Mouse (Mus musculus) 3134 (cell line): ENCODE results near the gene Celsr3.
A peak's percentile ranks its signal among the peaks of the same experiment; 100 is the strongest.

Experiments used
- DNase-seq: peaks from one replicate; pipeline ENCODE4 v3.0.0-alpha.2; 2011; ENCODE audit warnings: low spot score; ENCODE audit not compliant: insufficient read length; ENCODE audit errors: extremely low read depth

Gene Celsr3

DNA sequence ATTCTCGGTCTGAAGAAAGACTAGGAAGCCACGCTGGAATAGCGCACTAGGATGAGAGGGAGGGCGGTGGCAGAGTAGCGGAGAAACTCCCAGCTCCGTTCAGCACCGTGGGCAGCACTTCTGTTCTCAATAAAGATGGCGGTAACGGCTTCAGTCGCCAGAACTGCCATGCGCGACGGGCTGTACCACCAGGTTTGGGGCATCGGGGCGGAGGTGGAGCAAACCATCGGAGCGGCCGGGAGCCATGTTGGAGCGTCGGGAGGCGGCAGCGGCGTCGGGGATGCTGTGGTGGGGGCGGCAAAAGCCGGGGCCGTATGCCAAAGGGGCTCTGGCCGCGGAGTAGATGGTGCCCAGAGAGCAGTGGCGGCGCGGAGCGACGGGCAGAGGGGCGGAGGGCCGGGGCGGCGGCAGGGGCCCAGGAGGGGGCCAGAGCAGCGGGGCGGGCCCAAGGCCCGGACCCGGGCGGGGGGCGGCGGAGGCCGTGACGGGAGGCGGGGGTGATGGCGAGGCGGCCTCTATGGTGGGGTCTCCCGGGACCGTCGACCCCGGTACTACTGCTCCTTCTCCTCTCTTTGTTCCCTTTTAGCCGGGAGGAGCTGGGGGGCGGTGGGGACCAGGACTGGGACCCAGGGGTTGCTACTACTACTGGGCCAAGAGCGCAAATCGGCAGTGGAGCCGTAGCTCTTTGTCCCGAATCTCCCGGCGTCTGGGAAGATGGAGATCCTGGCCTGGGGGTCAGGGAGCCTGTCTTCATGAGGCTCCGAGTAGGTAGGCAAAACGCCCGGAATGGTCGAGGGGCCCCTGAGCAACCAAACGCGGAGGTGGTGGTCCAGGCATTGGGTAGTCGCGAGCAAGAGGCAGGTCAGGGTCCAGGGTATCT is at the start of gene Celsr3:
Celsr3 (plus strand) TSS at position 501 of the 880 bp plus-strand sequence.
- no peak for DNase-seq

DNA sequence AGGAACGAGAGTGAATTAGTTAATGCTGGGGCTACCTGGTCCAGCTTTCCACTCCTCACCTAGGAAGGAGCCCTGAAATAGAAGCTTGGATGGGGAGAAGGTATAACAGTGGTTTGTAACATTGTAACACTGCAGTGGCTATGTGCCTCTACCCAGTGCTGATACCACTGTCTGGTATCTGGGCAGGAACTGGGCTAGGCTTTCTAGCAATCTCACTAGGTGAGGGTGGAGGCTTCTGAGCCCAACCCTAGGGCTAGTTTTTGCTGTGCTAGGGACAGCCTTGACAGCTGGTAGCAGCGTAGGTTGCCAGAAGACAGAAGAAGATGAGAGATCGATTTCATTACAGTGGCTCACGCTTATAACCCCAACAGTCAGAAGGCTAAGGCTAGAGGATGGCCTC is 49.5 kb upstream of the Celsr3 start:
- DNase-seq, result no peak

DNA sequence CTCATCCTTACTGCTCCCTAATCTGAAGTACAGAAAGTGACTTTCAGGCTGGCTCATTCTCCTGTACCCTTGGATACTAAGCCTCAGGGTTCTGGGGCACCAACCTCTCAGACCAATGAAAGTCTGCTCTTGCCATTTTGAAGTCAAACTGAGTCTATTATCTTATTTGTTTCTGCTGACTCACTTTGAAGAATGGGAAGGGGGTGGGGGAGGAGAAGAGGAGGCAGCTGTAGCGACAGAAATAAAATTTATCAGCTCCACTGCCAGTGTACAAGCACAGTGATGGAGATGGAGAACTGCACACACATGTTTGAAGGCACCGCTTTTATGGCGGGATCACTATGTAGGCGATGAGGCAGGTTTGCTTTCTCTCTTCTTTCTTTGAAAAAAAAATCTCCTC is 48.8 kb upstream of the Celsr3 start:
- DNase-seq, result no peak

DNA sequence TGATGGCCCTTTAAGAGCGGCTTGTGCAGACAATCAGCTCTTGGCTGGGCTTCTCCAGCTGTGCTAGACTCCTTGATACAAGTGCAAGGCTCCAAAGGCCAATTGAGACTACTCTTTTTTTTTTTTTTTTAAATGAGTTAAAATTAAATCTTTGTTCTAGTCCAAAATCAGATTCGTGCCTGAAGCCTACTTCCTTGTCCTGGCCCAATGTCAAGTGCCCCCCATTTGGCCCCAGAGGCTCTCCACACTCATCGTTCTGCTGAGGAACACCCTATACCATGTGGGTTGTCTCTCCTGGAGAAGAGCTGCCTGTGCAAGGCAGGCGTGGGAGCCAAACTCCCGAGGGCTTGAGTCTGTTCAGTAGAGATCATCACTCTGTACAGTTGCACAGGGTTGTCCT is 45.2 kb upstream of the Celsr3 start:
- DNase-seq, result no peak

DNA sequence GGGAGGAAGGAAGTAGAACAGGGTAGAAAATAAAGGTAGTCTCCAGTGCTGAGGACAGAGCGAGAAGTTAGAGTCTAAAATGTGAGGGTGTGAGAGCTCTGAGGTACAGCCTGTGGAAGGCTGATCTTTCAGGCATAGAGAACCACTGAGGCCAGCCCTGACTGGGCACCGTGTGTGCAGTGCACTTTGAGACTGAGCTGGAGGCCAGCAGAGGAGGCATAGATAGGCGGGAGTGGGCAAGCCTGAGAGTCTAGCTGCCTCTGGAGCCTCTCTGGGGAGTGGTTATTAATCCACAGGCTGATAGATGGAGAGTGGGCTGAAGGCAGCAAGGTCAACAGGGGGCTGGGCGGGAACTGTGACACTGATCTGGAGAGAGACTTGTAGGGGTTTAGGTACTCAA is 44.2 kb upstream of the Celsr3 start:
- no peak for DNase-seq

DNA sequence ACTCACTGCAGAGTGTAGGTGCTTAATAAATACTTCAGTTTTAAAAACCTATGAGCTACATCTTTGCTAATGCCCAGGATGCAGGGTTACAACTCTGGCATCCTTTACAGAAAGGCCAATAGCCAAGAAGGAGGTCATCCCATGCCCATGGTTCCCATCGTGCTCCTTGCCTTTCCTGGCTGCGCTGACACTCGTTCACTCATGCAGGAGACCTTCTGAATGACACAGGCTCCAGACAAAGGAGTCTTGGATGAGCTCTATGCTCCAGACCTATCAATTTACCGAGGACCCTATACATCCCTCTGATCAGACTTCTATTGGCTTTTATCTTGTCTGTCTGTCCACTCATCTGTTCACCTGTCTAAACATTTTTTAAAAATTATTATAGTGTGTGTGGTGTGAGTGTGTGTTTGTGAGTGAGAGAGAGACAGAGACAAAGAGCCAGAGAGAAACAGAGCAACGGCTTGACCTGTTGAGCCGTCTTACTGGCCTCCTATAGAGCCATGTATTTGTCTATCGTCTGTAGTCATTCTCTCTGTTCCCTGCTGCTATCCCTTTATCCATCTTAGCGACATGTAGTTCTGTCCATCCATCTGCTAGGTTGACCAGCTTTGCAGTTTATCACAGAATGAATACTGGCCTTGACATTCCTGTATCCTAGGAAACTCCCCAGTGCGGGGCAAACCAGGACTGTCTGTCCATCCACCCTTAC is 43.1 kb upstream of the Celsr3 start:
- no peak for DNase-seq

DNA sequence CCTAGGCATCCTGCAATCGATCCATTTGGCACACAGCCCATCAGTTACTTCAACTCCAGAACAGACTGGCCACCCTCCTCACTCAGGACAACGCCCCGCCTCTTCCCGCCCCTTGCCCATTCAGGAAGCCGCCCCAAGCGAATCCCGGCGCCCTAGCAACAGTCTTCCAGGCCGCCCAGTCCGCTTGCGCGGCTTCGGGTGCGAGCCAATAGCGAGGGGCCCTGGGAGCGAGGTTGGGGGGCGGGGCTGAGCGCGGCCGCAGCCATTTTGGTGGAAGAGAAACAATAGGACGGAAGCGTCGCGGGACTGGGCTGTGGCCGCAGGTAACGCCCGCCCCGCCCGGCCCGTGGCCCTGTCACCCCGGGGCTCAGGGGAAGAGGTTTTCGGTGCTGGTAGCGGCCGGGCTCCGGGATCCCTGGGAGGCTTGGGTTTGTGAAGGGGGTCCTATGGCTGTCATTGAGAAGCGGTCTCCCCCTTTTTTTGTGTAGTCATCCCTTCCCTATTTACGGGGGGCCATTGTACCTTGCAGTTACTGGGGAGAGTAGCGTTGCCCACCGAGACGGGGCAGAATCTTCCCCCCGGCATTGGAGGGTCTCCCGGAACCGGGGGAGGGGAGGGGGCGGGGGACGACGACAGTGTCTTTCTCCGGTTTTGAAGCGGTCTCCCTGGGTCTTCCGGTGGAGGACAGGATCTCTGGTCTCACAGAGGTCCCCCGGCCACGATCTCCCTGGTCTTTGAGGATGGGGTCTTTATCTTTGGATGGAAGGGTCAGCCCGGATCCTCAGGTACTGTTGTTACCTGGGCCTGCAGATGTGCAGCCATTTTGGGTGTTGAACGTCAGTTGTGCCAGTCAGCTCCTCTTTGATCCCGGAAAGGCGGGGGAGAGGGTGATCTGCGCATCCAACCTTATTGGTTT is 42.3 kb upstream of the Celsr3 start, which contains the start of gene Ip6k2:
Ip6k2 (plus strand) TSS at position 249 of the 916 bp plus-strand sequence.
- peak; percentile 95 for DNase-seq

DNA sequence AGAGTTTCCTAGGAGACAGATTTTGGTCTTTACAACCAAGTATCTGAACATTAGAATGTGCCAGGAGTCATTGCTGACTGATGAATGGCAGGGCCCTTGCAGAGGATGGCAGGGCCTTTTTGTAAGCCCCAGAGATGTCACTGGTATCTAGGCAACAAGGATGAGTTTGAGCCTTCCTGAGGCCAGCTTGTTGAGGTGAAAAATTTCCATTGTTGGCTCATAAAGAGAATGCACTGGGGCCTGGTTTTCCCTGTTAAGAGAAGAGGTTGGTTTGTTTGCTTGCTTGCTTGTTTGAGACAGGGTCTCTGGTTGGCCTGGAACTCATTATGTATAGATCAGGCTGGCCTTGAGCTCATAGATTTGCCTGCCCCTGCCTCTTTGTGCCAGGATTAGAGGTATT is 40.7 kb upstream of the Celsr3 start:
- DNase-seq, result no peak

DNA sequence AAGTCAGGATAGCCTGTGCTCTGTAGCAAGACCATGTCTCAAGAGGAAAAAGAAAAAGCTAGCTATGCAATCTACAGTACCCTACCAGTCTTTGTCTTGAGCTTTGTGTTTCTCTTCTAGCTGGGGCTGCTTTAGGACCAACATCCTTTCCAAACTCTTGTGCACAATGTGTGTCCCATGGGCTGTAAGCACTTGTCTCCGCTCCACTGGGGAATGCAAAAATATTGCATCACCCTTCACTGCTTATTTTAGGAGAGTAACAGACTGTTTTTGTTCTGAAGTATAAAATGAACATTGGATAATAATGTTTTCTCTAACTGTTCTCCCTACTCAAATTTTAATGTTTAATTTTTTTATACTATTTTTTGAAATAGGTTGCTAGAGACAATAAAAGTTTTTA is 39.6 kb upstream of the Celsr3 start:
- no peak for DNase-seq

DNA sequence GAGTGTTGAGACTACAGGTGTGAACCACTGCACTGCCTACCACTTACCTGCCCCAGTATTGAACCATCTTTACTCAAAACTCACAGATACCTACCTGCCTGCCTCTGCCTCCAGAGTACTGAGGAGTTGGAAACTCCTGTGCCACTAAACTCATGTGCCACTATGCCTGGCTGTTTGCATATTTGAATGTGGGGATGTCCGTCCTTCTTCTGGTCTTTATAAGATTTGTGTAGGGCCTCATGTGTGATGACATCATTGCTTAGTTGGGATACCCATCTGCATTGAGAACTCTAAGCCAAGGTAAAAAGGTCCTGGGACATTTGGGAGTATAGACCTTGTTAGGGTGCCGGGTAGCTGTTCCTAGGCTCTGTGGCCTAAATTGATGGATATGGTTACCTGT is 39.0 kb upstream of the Celsr3 start:
- DNase-seq, result no peak

DNA sequence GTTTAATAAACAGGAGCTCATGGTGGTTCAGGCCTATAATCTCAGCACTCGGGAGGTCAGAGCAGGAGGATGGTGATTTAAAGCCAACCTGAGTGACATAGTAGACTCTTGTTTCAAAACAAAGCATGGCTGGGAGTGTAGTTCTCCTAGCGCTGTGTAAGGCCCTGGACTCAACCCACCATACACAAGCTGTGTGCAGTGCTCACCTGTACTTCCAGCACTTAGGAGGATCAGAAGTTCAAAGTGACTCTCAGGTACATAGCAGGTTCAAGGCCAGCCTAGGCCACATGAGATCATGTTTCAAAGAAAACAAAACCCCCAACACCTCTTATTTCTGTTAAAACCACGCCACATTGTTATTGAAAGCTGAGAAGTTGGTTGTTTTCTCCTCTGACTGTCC is 37.4 kb upstream of the Celsr3 start:
- no peak for DNase-seq

DNA sequence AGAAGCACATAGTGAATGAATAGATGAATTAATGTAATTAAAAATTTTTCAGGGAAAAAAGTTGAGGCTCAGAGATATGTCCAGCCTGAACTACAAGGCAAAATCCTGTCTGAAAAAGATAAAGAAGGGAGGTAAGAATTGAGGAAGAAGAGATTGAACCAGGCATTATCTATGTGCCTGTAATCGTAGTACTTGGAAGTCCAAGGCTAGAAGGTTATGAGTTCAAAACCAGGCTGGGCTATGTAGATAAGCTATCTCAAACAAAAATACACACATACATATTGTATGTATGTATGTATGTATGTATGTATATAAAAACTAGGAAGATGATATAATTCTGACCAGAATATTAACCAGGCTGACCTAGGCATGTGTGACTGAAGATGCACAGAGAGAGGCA is 33.8 kb upstream of the Celsr3 start:
- no peak for DNase-seq

DNA sequence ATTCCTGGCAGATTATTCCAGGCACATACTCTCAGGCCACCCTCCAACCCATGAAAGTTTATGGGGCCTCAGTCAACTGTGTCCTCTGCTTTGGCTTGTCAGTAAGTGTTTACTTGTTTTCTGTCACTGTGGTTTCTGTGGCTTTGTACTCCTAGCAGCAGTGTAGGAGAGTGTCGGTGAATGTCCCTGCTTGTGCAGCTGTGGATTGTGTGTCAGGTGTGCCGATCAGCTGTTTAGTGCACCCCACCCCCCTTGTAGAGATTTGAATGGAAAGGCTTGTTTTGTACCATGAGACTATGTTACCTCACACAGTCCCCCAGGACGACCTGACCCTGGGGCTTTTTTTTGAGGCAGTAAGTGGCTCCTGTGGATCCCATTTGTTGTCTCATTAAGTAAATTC is 33.4 kb upstream of the Celsr3 start:
- DNase-seq, result no peak

DNA sequence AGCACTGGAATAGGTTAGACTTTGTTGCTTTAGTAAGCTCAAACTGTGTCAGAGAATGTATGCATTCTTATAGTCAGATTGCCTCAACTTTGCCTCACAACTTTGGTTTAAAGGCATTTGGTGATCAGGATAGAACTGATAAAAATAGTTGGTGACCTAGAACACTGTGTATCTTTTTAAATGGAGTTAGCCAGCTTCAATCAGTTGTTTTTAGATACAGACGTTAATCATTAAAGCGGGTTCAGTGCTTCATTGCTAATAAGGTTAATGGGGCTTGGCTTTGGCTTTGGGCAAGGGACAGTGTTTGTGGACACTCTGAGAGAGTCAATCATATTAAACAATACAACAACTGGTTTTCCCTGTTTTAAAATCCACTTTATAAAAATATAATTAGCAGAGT is 30.8 kb upstream of the Celsr3 start:
- no peak for DNase-seq

DNA sequence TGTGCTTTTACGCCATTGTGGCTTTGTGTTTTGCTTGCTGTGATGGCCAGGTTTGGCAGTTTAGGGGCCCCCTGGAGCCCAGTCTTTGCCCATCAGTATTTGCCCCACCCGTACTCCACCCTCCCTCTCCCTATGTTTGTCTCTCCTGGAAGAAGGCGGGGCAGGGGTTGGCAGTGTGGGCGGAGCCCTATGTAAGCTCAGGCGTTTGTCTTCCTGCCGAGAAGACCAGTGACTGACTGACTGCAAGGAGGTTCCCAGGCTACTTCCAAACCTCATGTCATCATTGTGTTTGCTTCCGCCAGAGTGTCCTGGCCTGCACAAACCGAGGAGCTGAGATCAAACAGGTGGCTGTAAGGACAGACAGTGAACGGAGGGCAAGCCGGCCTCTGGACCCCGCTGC is 30.4 kb upstream of the Celsr3 start:
- peak; percentile 65 for DNase-seq

DNA sequence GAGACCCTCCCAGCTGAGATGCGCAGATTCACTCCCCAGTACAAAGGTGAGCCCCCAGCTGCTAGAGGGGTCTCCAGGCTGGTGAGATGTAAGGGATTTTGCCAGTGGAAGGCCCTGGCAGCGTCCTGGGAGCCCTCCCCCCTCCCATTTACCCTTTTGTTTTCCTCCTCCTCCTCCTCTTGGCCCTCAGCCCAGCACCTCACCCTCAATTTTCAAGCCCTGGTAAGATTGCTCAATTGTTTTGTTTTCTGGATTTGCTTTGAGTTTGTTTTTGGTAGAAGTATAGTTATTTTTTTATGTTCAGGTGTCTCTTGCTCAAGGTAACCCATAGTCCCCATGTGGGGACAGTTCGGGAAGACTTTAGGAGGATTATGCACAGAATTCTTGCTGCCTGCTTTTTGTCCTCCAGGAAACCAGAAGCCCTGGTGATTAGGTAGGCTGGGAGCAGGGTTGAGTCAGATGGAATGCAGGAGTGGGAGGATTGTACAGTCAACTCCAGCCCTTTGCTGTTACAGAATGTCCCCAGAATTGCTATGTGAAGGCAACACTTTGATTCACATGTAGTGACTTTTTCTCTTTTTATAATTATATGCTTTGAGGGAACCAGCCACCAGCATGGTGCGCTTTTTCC is 29.7 kb upstream of the Celsr3 start:
- peak; percentile 32 for DNase-seq

DNA sequence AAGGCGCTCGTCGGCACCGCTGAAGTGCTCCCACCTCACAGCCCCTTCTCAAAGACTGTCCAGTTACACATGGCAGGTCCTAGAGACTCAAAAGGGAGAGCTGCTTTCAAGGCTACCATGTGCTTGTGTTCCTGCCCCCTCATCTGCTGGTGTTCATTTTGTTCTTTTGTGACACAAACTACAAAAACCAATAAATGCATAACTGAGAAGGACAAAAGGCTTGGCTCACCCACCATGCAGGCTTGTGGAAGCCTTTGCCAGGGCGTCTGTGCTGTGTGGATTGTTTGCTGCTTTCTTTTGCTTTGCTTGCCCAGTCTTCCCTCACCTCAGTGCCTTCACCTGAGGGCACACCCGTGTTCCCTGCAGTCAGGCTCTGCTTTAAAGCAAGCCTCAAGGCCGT is 28.6 kb upstream of the Celsr3 start:
- DNase-seq, result no peak

DNA sequence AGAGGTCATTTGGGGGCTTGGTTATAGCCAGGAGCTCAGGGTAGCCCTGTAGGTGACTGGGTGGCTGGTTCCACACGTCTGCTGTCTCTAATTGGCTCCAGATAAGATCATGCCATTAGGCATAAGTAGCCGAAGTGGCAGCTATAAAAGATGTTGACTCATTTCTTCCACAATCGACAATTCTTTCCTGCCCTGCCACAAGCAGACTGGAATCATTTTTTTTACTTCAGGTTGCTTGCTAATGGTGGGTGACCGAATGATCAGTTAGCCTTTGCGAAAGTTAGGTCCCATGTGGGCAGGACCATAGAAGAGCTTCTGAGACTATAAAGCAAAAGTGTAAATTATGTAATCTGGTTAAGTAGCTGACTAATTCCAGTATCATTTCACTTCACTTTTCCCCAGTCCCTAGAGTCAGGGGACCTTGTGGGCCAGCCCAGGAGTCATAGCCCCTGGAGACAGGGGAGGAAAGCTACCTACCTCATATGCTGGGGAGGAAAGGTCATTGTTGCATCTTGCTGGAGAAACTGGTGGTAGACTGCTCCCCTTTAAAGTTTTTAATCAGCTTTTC is 27.5 kb upstream of the Celsr3 start:
- no peak for DNase-seq

DNA sequence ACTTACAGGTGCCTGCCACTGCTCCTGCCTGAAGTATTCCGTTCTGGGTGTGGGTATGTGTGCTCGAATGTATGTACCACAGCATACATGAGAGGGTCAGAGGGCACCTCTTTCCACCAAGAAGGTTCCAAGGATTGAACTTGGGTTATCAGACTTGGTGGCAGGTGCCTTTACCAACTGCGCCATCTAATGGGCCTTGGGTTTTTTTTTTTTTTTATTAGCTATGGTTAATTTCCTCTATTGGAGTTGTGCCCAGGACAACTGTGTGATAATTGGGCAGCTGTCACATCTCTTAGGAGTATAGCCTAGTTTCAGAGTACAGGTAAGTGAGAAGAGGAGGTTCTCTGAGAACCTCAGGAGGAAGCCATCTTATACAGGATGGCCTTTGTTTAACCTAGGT is 26.6 kb upstream of the Celsr3 start:
- DNase-seq, result no peak

DNA sequence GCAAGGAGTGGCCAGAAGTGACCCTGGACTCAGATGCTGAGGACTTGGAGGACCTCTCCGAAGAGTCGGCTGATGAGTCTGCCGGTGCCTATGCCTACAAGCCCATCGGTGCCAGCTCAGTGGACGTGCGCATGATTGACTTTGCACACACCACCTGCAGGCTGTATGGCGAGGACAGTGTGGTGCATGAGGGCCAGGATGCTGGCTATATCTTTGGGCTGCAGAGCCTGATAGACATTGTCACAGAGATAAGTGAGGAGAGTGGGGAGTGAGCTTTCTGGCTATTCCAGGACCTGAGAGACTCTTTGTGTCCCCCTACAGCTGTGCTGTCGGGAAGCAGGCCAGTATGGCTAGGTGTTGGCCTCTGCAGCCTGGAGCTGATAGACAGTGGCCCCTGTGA is 20.4 kb upstream of the Celsr3 start:
- DNase-seq, result no peak
